Mouse (Mus musculus) urinary bladder, postnatal 4 days (tissue): ENCODE data around the gene C9.

Experiments used
- DNase-seq, 2 experiments: peaks; one replicate each; pipeline ENCODE4 v3.0.0; 2021 to 2022; ENCODE audit warnings: low spot score in 2 of 2

C9 gene

DNA sequence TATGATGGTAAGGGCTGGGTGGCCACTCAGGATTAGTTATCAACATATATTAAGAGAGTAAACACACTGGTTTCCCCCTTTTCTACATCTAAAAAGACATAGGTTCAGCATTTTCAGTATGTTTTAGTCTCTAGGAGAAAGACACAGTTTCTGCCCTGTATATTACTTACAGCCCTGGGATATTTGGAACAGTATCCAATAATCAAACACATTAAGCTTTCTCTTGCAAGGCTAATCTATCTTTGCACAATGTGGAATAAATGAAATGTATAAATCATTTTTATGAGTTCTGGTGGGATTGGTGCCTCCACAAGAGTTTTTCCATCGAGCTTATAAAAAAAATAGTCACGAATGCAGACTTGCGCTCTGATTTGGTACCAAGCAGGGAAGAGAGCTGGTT, 24.3 kb downstream of the C9 start:
- no peak for DNase-seq

DNA sequence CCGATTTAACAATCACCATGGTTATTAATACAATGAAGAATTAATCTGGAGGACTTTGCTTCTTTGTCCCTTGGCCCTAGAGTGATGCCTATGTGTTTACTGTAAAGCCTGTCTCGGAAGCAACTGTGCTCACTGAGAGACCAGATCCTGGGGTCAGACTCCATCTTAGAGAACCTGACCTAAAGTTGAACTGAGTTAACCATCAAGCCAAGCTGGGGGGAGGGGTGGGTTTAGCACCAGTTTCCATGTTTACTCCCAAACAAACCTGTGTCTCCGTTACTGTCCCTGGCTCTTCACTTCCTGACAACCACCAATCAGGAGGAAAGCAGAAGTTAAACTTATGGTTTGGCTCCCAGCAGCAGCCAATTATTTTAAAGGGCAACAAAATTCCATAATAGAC, 38.4 kb downstream of the C9 start:
- no peak for DNase-seq

DNA sequence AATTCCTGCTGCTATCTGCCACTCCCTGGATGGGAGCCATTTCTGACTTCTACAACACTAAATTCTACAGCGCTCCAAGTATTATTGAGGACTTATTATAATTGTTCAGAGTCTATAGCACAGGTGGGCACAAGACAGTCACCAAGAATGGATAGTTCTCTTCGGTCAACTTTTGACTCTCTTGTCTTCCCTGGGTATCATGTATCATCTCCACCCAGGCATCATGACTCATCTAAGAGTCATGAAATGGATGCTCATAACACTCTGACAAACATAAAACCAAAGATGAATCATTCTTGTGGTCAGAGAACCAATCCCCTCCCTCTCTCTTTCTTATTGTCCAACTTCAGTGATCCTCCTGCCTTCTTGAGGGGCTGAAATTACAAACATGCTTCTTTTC, 47.3 kb downstream of the C9 start:
- no peak for DNase-seq

DNA sequence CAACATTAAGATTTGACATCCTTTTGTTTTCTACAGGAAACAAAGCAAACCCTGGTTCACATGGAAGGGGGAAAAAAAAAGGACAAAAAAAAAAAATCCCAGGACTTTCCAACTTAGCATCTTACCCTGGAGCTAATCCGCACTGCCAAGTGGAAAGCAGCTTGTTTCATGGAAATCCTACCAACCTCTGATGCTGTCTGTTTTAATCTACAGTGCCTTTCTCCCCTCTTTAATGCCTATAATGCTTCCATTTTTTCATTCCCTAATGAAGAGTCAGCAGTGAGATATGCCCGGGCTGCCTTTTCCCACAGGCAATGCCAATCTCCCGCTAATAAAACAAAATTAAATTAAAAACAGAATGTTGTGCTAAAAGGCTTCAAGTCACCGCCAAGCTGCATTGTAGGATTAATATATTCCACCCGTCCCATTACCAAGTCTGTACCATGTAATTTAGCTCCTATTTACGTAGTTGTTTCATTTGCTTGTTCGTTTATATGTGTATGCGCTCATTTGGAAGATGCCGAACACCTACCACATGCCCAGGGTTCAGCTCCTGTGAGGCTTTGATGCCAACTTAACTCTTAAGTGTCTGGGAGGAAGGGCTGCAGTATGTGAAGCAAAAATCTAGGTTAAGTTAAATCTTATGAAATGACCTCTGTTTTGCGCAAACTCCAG, 53.4 kb downstream of the C9 start:
- no peak for DNase-seq

DNA sequence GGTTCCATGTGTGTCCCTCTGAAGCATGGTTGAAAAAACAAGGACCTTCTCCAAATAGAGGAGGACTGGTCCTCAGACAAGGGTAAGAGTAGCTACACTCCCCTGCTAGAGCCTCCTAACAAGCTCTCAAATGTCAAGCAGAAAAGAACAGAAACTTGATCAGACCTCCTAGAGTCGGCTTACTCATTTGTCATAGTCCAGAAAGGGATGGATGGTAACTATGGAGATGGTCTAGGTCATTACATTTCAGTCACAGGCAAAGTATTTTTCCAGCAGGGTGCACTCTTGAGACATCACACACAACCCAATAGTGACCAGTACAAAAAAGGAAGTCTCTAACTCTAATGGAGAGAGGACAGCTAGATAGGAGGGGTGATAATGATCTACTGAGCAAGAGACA, 55.7 kb downstream of the C9 start:
- no peak for DNase-seq

DNA sequence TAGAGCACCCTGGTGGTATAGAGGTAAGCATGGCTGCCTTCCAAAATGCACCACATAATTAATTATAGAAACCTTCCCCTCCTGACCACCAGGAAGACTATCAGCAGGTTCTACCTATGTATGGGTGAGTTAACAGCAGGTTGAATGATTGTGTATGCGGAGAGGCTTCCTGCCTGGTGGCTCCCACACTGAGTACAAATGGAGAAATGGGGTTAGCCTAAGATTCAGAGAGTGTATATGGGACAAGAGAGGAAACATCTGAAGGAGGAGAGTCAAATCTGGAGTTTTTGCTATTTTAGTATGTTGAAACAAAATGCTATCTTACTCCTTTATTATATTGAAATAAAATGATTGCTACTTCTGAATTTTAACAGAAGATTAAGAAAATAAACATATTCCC, 72.4 kb downstream of the C9 start:
- DNase-seq: no peak

DNA sequence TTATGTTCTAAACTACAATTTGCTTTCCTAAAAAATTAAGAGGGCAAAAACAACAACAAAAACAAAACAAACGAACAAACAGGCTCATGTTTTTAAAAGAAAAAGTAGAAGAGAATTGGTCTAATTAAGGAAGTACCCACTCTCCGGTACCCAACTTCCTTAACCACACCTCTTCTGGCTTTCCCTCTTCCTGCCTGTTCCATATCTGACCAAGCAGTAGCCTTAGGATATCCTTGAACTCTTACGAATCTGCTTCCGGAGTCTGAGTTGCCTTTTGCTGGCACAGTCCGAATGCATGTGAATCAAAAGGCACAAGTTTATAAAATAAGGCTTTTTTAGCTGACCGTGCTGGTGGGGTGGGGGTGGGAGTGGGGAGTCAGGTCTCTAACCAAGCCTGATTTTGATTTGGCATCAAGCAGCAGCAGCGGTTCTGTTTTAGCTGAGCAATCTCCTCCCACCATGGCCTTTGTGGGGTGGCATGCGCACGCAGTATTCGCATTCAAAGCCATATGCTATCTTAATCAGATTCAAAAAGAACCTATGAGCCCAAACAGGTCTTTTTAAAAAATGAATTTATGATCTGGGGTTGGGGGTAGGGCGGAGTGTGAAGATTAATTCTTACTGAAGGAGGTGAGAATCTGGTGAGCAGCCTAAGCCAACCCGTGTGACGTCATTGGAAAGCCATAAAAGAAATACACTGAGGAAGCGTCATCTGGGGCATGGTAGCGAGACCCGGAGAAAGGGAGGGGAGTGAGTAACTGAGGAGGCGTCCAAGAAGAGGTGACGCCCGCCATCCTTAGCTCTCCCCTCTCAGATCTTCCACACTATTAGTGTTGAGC, 74.5 kb downstream of the C9 start:
- no peak for DNase-seq

DNA sequence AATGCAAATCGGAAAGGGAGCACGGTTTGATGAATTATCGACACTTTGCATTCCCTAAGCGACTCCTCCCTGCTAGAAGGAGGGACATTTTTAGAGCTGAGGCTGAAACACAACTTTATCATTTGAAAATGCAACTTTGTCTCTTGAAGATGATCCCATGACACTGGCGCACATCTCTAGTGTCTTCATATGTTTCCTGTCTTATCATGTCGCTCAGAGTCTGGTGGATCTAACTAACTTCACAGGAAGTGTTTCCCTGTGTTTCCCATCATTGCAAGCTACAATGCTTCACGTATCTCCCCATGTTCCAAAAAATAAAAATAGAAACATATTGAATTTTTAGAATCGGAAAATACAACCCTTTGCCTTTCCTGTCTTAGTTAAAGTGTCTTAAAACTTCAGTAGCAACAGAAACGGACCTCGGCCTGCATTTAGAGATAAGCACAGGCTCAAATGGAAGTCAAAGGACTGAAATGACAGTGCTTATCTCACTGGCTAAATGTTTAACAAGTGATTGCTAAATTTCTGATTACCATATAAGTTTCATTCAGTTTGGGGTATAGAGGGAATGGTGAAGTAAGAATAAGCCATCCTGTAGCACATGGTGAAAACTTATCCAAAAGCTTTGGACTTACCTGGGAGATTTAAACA, 75.5 kb downstream of the C9 start:
- DNase-seq: no peak

DNA sequence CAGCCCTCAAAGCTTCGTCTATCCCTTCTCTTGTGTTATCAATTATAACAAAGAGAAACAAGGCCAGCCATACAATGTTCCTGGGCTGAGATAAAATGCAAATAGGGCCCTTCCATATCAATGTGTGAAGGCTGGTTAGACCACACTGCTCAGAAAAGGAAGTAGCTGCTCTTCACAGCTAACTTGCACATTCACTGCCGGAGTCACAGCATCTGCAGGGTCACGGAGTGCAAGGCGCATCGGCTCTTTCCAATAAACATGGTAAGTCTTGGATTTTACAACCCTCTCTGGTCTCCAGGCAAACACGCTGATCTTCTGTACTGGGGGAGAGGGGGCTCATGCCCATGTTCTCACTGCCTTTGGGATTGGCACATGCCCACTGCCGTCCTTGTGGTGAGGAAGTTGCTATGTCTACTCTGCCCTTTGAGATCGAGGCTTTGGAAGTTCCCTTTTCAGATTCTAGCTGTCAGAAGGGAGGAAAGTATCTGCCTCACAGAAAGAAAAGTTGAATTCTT, 77.6 kb downstream of the C9 start, which contains the start of gene Fyb:
Fyb (plus strand) TSS at position 201 of the 515 bp plus-strand sequence.
- DNase-seq: no peak

DNA sequence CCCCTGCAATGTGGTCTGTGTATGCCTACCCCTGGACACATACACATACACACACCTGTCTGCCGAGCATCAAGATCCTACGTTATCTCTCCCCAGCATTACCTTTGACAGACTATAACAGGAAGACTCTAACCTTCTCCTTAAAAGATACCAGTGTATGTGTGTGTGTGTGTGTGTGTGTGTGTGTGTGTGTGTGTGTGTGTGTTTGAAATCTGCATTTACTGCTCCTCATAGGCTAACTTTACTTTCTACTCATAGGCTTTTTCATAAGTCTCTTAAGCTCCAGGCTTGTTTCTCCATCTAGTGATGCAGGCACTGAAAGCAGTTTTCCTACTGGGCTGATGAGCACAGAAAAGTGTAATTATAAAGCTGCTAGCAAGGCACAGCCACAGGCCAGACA, 79.7 kb downstream of the C9 start:
- DNase-seq: no peak

DNA sequence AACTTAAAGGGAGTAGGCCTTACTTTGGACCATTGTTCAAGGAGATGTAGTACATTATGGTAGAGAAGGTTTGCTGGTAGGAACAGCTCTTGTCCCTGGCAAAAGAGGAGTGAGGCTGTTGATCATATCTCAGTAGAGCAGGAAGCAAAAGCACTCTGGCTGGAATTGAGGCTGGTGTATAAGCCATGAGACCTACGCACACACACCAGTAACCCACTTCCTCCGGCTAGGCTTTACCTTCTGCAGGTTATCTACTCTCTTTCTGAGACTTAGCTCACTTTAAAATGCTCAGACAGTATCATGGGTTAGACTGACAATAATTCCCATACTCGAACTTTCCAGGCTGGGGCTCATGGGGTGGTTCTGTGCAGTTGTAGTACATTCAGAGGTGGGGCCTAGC, 80.3 kb downstream of the C9 start:
- no peak for DNase-seq

DNA sequence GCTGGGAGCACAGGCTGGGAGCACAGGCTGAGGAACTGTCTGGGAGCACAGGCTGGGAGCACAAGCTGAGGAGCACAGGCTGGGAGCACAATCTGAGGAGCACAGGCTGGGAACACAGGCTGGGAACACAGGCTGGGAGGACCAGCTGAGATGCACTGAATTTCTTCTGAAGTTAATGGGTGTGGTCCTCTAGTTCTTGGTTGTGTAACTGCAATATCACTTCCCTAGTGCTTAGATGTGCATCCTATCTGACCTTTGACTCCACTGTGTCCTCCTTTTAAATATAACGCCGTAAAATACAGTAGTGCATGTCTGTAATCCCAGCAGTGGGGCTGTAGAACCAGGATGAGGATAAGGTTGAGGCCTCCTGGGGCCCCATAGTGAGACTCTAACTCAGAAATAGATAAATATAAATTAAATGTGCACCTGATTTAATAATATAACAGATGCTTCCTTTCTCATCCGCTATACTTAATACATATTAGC, 88.8 kb downstream of the C9 start:
- DNase-seq: no peak

DNA sequence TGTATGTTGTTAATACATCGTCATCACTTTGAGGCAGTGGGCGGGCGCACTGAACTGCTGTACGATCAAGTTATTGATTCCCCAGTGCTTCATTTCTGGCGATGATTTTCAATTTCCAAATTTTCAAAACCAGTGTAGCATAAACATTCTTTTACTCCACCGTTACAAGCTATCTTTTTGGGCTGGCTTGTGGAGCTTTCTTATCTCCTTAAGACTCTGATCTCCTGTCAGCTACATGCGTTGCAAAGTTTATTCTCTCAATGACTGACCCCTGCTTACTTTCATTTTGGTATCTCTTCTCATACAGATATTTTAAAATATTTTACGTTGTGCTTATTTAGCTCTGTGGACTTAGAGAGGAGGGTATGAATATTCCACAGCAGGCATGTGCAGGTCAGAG, 89.5 kb downstream of the C9 start:
- DNase-seq: no peak

DNA sequence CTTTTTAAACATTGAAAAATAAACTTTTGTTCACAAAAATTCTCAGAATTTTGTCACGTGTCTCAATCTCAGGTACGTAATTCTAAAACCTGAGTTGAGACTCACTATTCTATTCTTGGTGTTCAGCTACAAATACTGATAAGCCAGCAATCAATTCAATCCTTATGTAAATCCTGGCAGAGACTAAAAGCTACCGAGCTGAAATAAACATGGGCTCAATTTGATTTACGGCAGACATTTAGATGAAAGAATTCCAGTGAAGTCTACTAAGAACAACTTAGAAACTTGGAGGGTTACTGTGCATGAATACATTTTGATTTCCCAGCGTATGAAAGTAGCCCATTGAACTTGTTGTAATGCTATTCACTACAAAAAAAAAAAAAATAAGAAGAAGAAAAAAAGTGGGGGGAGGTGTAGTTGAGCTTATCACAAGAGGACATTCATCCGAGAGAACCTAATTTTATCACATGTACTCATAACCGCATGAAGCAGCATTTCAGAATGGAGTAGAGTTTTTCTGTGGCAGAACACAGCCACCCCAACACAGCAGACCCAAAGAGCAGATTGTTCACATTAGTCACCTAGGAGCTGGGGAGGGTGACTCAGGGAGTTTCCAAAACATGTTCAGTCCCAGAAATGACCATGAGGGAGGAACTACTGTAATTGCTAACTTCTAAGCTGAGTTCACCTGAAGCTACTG, 94.7 kb downstream of the C9 start:
- no peak for DNase-seq
